Mouse (Mus musculus): Measurements from ENCODE around the gene Neurl1a. TPM values are rescaled to one million over a fixed set of nuclear protein-coding genes. Genes with fewer than 3 reads are reported as not detected.
A peak's percentile ranks its signal among the peaks of the same experiment; 100 is the strongest.

The Neurl1a gene
- polyA plus RNA-seq, 1 experiment = 77.8 TPM

- H3K27me3 ChIP-seq (ENCODE audit: control insufficient read depth, insufficient read depth, low read length) = no peaks in the 10 kb centered on the region
- TF ChIP-seq POLR2A (IDR thresholded peaks at IDR 0.05; ENCODE audit: borderline replicate concordance, insufficient read depth, low read length) (no peak), CTCF (IDR thresholded peaks at IDR 0.05; ENCODE audit: borderline replicate concordance, insufficient read depth, low read depth, low read length) (peak; percentile 72)
- H3K4me3 ChIP-seq (replicated peaks; ENCODE audit: insufficient read depth, low read depth, low read length) = no peak overlapping the region
- peak in 1 of 2 experiments; percentile 67 for DNase-seq
- H3K27ac ChIP-seq (ENCODE audit: insufficient read depth, low read length) = no peak overlapping the region
- 54% methylated on average over 3 of the region's 3 CpGs for WGBS
- no peaks in the 10 kb centered on the region; the same call in 1 of the 2 replicates for H3K4me1 ChIP-seq (ENCODE audit: control insufficient read depth, insufficient read depth, low read length)
These were observed 4.1 kb upstream of the Neurl1a start for GRCm38 (mm10) chr19:47174515-47174914.

GRCm38 (mm10) chr19:47175472-47175871, 3.1 kb upstream of the Neurl1a start:
- H3K4me3 ChIP-seq (replicated peaks; ENCODE audit: insufficient read depth, low read depth, low read length) = no peak overlapping the region
- H3K4me1 ChIP-seq (ENCODE audit: control insufficient read depth, insufficient read depth, low read length) = no peaks in the 10 kb centered on the region; the same call in 1 of the 2 replicates
- WGBS = 82% methylated on average over 2 of the region's 2 CpGs
- TF ChIP-seq CTCF (IDR thresholded peaks at IDR 0.05; ENCODE audit: borderline replicate concordance, insufficient read depth, low read depth, low read length) (no peak), POLR2A (IDR thresholded peaks at IDR 0.05; ENCODE audit: borderline replicate concordance, insufficient read depth, low read length) (no peak)
- DNase-seq = no peak
- H3K27me3 ChIP-seq (ENCODE audit: control insufficient read depth, insufficient read depth, low read length) = no peaks in the 10 kb centered on the region
- no peak overlapping the region for H3K27ac ChIP-seq (ENCODE audit: insufficient read depth, low read length)

- peaks cover 2% of the 10 kb centered on the region; the same call in 1 of the 2 replicates for H3K4me1 ChIP-seq (ENCODE audit: control insufficient read depth, insufficient read depth, low read length)
- no peak overlapping the region for H3K4me3 ChIP-seq (replicated peaks; ENCODE audit: insufficient read depth, low read depth, low read length)
- DNase-seq = no peak
- TF ChIP-seq POLR2A (IDR thresholded peaks at IDR 0.05; ENCODE audit: borderline replicate concordance, insufficient read depth, low read length) (no peak), CTCF (IDR thresholded peaks at IDR 0.05; ENCODE audit: borderline replicate concordance, insufficient read depth, low read depth, low read length) (no peak)
- H3K27ac ChIP-seq (ENCODE audit: insufficient read depth, low read length) = no peak overlapping the region
- 91% methylated on average over 2 of the region's 2 CpGs for WGBS
- no peaks in the 10 kb centered on the region for H3K27me3 ChIP-seq (ENCODE audit: control insufficient read depth, insufficient read depth, low read length)
These were observed 1.6 kb upstream of the Neurl1a start for GRCm38 (mm10) chr19:47176916-47177505.

- 19% methylated on average over 10 of the region's 10 CpGs for WGBS
- peak; percentile 76 to 77 for DNase-seq
- peak overlapping the region; percentile 58; the same call in 1 of the 2 replicates for H3K27ac ChIP-seq (ENCODE audit: insufficient read depth, low read length)
These were observed 619 bp upstream of the Neurl1a start for GRCm38 (mm10) chr19:47178001-47178400.

GRCm38 (mm10) chr19:47179272-47179809, 721 bp downstream of the Neurl1a start:
- Histone ChIP-seq H3K27me3 (ENCODE audit: control insufficient read depth, insufficient read depth, low read length) (no peaks in the 10 kb centered on the region), H3K4me1 (ENCODE audit: control insufficient read depth, insufficient read depth, low read length) (peaks cover 6% of the 10 kb centered on the region), H3K27ac (ENCODE audit: insufficient read depth, low read length) (peak overlapping the region; percentile 30), H3K4me3 (replicated peaks; ENCODE audit: insufficient read depth, low read depth, low read length) (peak overlapping the region; percentile 92)
- no peak for TF ChIP-seq CTCF (IDR thresholded peaks at IDR 0.05; ENCODE audit: borderline replicate concordance, insufficient read depth, low read depth, low read length)
- TF ChIP-seq POLR2A (IDR thresholded peaks at IDR 0.05; ENCODE audit: borderline replicate concordance, insufficient read depth, low read length) = peak; percentile 29; the same call in 1 of the 2 replicates
- peak; percentile 76 to 77 for DNase-seq
- under 1% methylated on average over 42 of the region's 42 CpGs for WGBS

More at GRCm38 (mm10) chr19:47178001-47178400, 619 bp upstream of the Neurl1a start:
- Histone ChIP-seq H3K4me1 (ENCODE audit: control insufficient read depth, insufficient read depth, low read length) (peaks cover 2% of the 10 kb centered on the region; the same call in 1 of the 2 replicates), H3K27me3 (ENCODE audit: control insufficient read depth, insufficient read depth, low read length) (no peaks in the 10 kb centered on the region), H3K4me3 (replicated peaks; ENCODE audit: insufficient read depth, low read depth, low read length) (peak overlapping the region; percentile 92)
- no peak for TF ChIP-seq POLR2A (IDR thresholded peaks at IDR 0.05; ENCODE audit: borderline replicate concordance, insufficient read depth, low read length)
- peak; percentile 87 for TF ChIP-seq CTCF (IDR thresholded peaks at IDR 0.05; ENCODE audit: borderline replicate concordance, insufficient read depth, low read depth, low read length)

- Histone ChIP-seq H3K27ac (ENCODE audit: insufficient read depth, low read length) (peak overlapping the region; percentile 30), H3K4me1 (ENCODE audit: control insufficient read depth, insufficient read depth, low read length) (peaks cover 7% of the 10 kb centered on the region), H3K27me3 (ENCODE audit: control insufficient read depth, insufficient read depth, low read length) (no peaks in the 10 kb centered on the region), H3K4me3 (replicated peaks; ENCODE audit: insufficient read depth, low read depth, low read length) (peak overlapping the region; percentile 92)
- TF ChIP-seq CTCF (IDR thresholded peaks at IDR 0.05; ENCODE audit: borderline replicate concordance, insufficient read depth, low read depth, low read length) (no peak), POLR2A (IDR thresholded peaks at IDR 0.05; ENCODE audit: borderline replicate concordance, insufficient read depth, low read length) (no peak)
- 11% methylated on average over 8 of the region's 8 CpGs for WGBS
- peak in 1 of 2 experiments; percentile 55 for DNase-seq
These were observed 1.4 kb downstream of the Neurl1a start for GRCm38 (mm10) chr19:47180011-47180410.

GRCm38 (mm10) chr19:47184221-47184620, 5.6 kb downstream of the Neurl1a start:
- H3K27me3 ChIP-seq (ENCODE audit: control insufficient read depth, insufficient read depth, low read length) = no peaks in the 10 kb centered on the region
- TF ChIP-seq CTCF (IDR thresholded peaks at IDR 0.05; ENCODE audit: borderline replicate concordance, insufficient read depth, low read depth, low read length) = no peak
- no peak for TF ChIP-seq POLR2A (IDR thresholded peaks at IDR 0.05; ENCODE audit: borderline replicate concordance, insufficient read depth, low read length)
- DNase-seq = peak; percentile 16 to 20
- no peak overlapping the region for H3K4me3 ChIP-seq (replicated peaks; ENCODE audit: insufficient read depth, low read depth, low read length)
- WGBS = 58% methylated on average over 8 of the region's 8 CpGs
- H3K27ac ChIP-seq (ENCODE audit: insufficient read depth, low read length) = 0 out of 2 replicates have a peak overlapping the region, but pooled peaks have one; percentile 19
- H3K4me1 ChIP-seq (ENCODE audit: control insufficient read depth, insufficient read depth, low read length) = peaks cover 33% of the 10 kb centered on the region

- Histone ChIP-seq H3K4me3 (replicated peaks; ENCODE audit: insufficient read depth, low read depth, low read length) (no peak overlapping the region), H3K27me3 (ENCODE audit: control insufficient read depth, insufficient read depth, low read length) (no peaks in the 10 kb centered on the region), H3K27ac (ENCODE audit: insufficient read depth, low read length) (no peak overlapping the region), H3K4me1 (ENCODE audit: control insufficient read depth, insufficient read depth, low read length) (peaks cover 38% of the 10 kb centered on the region)
- no peak for TF ChIP-seq POLR2A (IDR thresholded peaks at IDR 0.05; ENCODE audit: borderline replicate concordance, insufficient read depth, low read length)
- no peak for TF ChIP-seq CTCF (IDR thresholded peaks at IDR 0.05; ENCODE audit: borderline replicate concordance, insufficient read depth, low read depth, low read length)
- 64% methylated on average over 4 of the region's 4 CpGs for WGBS
- peak in 1 of 2 experiments; percentile 3 for DNase-seq
These were observed 6.1 kb downstream of the Neurl1a start for GRCm38 (mm10) chr19:47184736-47185135.
